Mouse (Mus musculus): ENCODE measurements around the gene Parva. TPM values are rescaled to one million over a fixed set of nuclear protein-coding genes. Genes with fewer than 3 reads are reported as not detected.

Parva gene
- total RNA-seq, 2 experiments from 2014 or later, result 0.84 TPM; not detected in 1

DNA sequence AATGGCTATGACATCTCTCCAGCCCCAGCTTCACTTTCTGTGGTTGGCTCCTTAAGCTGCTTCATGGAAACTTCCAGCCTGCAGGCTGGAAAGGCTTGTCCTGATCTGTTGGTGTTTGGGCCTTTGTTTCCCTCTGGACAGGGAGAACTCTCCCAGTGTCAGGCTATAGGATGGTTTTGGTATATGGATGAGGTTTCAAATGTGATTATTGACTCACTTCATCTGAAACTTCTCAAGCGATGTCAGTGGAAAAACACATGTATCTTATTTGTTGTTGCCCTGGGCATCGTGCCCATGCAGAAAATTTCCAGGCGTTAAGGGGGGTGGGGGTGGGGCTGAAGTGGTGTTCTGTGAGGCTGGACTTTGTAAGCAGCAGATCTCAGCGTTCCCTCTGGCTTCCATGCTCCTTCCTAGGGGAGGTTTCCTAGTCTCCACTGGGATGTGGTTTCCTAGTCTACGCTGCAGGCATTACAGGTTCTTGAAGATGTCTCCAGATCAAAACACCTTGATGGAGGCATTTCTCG lies 155.6 kb downstream of the Parva start:
- no peak for ATAC-seq (replicated peaks; ENCODE audit: low FRiP score, poor library complexity, severe bottlenecking)

DNA sequence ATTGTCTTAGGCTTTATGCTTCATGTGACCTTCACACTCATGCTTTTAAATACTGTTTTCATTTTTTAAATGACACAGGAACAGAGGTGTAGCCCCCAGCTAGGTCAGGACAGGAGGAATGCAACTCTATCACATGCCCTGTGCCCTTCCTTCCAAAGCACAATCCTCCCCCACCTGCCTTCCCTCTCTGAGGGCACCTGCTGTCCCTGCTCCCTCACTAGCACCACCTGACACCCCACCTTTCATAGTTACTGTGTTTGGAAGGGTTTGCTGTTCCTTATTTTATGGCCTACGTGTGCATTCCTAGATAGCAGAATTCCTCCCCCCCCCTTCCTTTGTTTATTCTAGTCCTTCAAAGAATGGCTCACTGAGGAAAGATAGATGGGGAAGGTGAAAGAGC lies 160.1 kb downstream of the Parva start:
- no peak for ATAC-seq (replicated peaks; ENCODE audit: low FRiP score, poor library complexity, severe bottlenecking)

DNA sequence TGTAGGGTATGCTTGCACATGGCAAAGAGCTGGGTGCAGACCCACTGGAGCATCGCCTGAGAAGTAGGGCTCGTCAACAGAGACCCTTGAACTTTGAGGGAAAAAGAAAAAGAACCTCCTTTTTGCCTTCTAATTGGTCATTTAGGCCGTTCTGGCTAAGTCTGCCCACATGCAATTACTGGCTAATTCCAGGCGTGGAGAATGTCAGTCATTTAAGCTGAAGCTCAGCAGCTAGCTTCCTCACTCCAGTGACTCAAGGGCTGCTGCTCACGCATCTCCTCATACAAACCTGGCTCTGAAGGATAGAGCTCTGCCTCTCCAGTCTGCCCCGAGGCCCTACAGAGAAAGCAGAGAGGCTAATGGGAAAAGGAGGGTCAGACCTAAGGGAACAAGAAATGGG lies 162.2 kb downstream of the Parva start:
- no peak for ATAC-seq (replicated peaks; ENCODE audit: low FRiP score, poor library complexity, severe bottlenecking)

DNA sequence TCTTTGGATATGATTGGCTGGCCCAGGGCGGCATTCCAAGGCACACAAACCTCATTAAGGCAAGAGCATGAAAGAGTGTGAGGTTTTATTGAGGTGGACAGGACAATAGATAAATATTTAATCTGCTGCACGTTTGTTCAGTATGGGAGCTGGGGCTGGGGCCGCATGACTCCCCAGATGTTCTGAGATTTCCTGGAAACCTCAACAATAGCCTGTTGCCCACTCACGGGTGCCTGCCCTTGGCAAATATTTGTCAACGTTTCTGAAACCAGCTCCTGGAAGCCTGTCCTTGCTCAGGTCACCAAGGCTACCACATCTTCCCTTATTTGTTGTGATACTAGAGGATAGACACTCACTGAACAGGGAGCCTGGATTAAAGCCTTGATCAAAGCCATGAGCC lies 166.3 kb downstream of the Parva start:
- no peak for ATAC-seq (replicated peaks; ENCODE audit: low FRiP score, poor library complexity, severe bottlenecking)

DNA sequence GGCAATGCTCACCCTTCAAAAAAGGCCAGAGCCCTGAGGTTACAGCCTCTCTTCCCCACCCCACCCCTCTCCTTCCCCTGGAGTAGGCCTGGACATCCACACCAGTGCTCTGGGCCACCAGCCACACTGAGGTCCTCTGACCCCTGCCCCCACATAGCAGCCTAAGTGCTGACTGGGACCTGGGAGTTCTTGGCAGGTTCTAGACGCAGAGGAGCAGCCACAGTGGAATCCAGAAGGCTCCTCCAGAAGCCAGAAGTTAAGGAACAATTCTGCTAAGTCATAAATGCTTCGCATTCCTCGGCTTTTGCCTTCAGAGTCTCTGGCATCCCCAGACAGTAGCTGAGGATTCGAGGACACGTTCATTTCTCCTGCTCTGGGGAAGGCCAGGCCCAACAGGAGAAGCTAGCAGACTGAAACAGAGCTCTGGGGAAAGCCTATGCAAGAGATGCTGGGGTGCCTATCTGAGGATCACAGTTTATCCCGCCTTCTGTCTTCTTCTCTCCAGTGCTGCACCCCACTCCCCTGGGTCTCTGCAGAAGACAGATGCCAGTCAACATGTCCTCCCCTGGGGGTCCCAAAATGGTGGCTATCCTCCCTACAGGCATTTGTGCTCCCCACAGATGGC lies 168.0 kb downstream of the Parva start:
- ATAC-seq (replicated peaks; ENCODE audit: low FRiP score, poor library complexity, severe bottlenecking), result no peak

DNA sequence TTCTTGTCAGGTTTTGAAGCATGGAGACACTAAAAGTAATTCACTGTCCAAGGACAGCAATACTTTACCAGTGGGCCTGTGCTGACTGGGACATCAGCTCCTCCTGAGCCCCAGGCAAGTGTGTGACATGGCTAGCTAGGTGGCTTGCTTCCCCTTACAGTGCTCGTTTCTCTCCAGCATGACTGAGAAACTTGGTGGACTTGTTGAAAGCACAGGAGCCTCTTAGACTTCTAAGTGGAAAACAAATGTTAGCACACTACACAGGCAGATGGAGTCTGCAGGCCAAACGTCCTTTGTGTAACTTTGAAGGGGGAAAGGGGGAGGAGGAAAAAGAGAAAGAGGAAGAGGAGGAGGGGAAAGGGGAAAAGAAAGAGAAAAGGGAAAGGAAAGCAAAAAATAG lies 172.3 kb downstream of the Parva start:
- ATAC-seq (replicated peaks; ENCODE audit: low FRiP score, poor library complexity, severe bottlenecking), result no peak

DNA sequence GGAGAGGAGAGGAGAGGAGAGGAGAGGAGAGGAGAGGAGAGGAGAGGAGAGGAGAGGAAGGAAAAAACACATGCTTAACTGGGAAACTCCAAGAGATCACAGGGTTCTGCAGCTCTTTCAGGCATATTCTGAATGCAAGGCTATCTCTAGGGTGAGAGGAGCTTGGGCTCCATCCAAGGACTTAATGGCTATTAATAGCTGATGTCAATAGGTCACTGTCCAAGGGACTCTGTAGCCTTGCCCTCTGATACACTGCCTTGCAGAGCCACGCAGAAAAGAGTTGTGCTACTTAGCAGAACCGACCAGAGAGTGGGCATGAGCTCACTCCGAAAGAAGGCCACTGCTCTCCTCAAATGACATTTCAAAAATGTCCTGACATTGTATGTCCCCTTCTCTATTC lies 172.9 kb downstream of the Parva start:
- no peak for ATAC-seq (replicated peaks; ENCODE audit: low FRiP score, poor library complexity, severe bottlenecking)

DNA sequence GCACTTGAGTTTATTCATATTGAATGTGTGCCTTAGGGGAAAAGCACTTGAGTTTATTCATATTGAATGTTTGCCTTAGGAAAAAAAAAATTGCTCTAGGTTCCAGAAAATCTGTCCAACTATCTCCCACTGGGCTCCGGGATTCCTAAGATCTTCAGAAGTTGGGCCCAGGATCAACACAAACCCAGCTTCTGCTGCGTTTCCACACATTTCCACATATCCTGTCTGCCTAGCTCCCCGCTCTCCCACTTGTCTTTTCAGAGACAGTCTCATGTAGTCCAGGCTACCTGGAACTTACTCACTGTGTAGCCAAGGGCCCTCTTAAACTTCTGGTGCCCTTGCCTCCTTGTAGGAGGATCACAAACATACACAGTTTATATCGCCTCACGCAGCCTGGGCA lies 175.7 kb downstream of the Parva start:
- ATAC-seq (replicated peaks; ENCODE audit: low FRiP score, poor library complexity, severe bottlenecking), result no peak

DNA sequence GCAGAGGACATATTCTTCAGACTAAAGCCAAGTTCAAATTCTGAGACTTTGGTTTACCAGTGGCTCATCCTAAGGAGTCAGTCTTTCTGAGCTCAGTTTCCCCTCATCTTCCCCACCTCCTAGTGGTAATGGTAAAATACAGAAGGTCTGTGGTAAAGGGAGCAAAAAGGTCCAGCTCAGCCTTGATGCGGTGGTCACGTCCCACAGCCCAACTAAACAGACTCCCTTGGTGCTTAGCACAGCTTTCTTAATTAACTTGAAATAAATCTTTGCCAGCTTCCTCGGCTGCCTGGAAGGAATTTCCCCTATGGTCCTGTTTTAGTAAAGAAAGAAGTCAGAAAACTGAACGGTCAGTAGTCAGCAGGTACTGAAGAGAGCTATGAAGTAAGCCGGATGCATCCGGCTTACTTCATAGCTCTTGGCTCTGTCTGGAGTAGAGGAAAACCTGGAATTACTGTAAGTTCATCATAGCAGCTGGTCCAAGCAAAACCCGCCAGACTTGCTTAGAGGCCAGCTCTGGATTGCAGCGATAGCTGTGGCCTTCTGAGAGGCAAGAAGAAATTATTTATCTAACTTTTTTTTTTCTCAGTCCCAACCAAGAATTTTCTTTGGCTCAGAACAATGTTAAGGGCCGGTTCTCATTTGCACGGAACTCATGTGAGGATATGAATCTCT lies 176.3 kb downstream of the Parva start:
- no peak for ATAC-seq (replicated peaks; ENCODE audit: low FRiP score, poor library complexity, severe bottlenecking)

DNA sequence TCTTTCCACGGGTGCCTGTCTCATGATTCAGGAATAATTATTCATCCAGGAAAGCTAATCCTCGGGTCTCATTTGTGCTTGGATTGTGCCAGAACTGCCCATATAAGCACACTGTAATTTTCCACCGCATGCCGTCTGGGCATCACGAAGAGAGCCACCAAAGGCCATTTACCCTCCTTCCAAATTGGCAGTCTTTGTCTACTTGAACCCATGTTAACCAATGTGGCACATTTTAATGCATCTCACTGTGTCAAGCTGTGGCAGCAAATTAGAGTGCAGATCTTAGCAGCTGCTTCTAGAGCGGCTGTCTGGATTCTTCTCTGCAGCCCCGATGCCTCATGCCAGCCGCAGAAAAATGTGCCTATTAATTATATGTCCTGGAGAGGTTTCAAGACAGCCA lies 176.9 kb downstream of the Parva start:
- ATAC-seq (replicated peaks; ENCODE audit: low FRiP score, poor library complexity, severe bottlenecking), result no peak

DNA sequence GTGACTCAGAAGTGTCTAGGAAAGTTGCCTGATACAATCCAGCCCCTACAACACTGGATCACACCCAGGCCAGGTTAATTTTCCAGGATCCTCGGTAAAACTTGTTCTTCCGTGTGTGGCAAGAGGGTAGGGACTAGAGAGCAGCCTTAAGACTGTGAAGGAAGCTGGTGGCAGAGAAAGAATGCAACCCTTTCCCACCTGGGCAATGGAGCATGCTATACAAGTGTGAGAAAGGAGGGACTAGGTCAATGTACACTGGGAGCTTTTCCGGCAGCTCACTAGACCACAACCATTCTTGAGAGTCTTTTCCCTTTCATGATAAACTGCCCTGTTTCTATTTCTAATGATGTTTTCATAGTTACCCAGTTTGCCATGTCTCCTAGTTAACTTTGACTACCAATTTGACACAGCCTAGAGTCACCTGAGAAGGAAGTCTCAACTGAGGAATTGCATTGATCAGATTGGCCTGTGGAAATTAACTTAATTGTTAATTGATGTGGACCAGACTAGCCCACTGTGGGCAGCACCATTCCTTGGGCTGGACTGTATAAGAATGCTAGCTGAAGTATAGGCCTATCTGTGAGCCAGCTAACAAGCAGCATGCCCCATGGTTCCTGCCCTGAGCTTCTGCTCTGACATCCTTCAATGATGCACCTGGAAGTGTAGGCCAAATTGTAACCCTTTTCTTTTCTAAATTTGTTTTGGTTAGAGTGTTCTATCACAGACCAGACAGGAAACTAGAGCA lies 186.9 kb downstream of the Parva start:
- ATAC-seq (replicated peaks; ENCODE audit: low FRiP score, poor library complexity, severe bottlenecking), result no peak

DNA sequence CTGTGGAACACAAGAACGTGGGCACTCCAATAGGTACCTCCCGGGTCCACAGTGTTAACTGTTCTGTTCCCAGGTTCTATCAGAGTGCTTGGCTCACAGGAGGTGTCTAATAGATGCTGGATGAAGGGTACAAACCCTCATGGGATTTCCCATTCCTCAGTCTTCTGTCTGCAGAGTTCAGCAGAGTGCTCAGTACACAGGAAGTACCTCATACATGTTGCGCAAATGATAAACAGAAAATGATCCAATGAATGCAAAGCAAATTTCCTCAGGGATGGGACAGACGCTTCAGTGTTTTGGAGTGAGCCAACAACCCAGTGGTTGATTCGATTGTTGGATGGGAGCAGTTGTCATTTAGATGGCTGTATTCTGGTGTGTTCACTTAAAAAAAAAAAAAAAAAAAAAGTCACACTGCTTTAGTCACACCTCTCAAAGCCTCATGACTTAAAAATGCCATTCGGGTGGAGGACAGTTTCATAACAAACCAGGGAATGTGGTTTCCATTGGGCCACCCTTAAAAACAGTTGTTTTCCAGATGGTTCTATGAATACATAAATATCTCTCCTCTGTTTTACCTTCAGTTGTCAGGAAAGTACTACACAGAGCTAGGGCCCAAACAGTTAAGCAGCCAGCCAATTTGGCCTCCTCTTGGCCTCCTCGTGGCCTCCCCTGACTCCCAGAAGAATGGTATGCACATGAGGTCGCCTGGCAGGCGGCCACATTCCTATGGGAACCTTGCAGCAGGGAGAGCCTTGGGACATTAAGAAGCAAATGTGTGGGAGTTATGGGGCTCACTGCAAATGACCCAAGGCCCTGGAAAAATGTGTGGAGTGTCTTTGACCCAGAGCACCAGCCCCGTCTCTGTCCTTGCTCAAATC lies 187.7 kb downstream of the Parva start:
- no peak for ATAC-seq (replicated peaks; ENCODE audit: low FRiP score, poor library complexity, severe bottlenecking)

DNA sequence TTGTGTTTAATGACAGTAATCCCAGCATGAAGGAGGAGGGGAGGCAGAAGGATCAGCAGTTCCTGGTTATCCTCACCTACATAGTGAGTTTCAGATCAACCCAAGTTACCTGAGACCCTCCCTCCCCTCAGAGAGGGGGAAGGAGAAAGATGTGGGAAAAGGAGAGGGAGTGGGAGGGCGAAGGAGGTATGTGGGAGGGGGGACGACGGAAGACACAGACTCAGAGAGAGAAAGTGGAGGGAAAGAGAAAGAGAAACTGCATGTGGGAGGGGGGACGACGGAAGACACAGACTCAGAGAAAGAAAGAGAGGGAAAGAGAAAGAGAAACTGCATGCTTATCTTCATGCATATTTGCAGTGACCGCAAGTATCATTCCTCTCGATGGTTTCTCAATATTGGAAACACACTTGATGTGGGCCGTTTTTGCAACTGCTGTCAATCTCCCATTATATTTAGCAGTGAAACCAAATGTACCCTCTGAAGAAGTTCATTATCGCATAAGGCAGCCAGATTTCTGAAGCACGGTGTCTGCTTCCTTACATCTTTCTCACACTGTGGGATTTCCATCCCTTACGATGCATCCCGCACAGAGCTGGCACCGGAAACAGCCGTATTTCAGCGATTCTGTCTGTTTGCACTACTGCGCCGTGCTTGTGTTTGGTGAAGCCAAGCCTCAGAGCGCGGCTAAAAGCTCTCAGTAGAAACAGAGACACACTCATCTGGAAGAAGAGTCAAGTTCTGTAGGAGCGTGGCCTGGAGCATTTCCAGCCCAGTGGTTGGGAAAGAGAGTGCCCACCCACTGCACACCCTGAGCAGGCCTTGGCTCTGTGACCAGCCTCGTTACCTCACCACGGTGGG lies 193.2 kb downstream of the Parva start:
- no peak for ATAC-seq (replicated peaks; ENCODE audit: low FRiP score, poor library complexity, severe bottlenecking)

DNA sequence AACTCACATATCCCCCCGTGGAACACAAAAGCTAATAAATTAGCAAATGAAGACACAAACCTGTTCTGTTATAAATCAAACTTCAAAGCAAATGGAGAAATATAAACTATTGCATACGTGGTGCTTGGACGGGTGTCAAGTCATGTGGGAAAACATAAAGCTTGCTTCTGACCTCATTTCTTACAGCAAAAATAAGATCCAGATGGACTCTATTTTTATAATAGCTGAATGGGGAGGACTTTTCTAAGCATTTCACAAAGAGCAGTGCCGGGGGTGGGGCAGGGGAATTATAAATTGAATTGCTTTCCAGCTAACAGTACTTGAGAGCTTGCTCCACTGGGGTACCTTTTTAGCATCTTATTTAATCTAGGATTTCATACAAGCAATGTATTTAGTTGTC lies 200.2 kb downstream of the Parva start:
- no peak for ATAC-seq (replicated peaks; ENCODE audit: low FRiP score, poor library complexity, severe bottlenecking)

DNA sequence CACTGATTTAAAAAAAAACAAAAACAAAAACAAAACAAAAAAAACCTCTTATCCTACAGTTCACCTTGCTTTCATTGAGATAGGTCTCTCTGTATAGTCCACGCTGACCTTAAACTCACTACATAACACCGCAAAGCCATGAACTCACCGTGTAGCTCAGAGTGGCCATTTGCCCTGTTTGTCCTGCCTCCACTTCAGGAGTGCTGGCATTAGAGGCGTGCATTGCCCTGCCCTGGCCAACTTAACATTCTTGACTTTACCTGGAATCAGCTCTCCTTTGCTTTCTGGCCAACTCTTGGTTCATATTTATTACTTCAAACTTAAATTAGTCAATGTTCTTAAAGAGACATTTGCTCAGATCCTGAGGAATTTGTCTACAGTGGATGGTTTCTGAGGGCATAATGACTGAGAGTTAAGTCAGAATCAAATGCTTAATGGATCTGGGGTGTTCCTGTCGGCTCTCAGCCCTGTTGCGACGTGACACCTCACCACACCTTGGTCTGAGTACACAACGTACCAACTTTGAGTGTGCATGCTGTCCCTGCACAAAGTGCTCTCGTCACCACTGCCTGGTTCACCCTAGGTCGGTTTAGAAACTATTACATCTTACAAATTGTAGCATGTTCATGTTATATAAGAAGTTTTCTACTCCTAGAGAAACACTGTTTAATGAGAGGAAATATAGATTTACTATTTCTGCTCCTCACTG lies 207.4 kb downstream of the Parva start:
- no peak for ATAC-seq (replicated peaks; ENCODE audit: low FRiP score, poor library complexity, severe bottlenecking)

DNA sequence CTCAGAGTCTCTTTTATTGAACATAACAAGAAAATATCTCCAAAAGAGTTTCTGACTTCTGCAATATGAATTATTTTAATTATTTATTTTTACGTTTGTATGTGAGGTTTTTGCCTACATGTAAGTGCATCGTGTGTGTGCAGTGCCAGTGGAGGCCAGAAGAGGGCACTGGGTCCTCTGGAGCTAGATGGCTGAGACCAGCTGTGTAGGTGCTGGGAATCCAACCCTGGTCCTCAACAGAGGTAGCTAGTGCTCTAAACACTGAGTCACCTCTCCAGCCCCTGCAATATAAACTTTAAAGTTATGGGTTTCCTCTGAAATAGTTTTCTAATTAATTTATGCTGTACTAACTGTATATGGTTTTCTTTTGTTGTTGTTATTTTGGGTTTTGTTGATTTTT lies 208.6 kb downstream of the Parva start:
- ATAC-seq (replicated peaks; ENCODE audit: low FRiP score, poor library complexity, severe bottlenecking), result no peak

Measured in erythroid progenitor cell, adult 5-6 weeks (primary cell).